Mouse (Mus musculus) liver, adult 2 months (tissue): ENCODE data around the gene Cog6. TPM values are rescaled to one million over a fixed set of nuclear protein-coding genes. Genes with fewer than 3 reads are reported as not detected.

Experiments
- DNase-seq: peaks from one replicate; pipeline ENCODE4 v3.0.0-alpha.2; 2011; ENCODE audit warnings: low read depth, low spot score; ENCODE audit errors: extremely low read depth
- H3K27ac ChIP-seq: fragments of 200-500 bp; replicated peaks from 2 replicates; pipeline ENCODE4 v1.5.1; 2012; ENCODE audit warnings: low read depth, mild to moderate bottlenecking, control low read depth, inconsistent platforms, low read length; ENCODE audit not compliant: insufficient read depth
- H3K27me3 ChIP-seq: fragments of 200-500 bp; 2 replicates; pipeline ENCODE4 v1.6.1; 2012; ENCODE audit warnings: mild to moderate bottlenecking, moderate library complexity, low read length, inconsistent platforms; ENCODE audit not compliant: control insufficient read depth, insufficient read depth
- H3K36me3 ChIP-seq: fragments of 200-500 bp; 2 replicates; pipeline ENCODE4 v1.6.1; 2012; ENCODE audit warnings: low read length, inconsistent platforms; ENCODE audit not compliant: control insufficient read depth, insufficient read depth
- H3K4me1 ChIP-seq: fragments of 200-500 bp; 2 replicates; pipeline ENCODE4 v1.6.1; 2011; ENCODE audit warnings: low read length; ENCODE audit not compliant: control insufficient read depth, insufficient read depth
- H3K4me3 ChIP-seq: fragments of 200-500 bp; 2 replicates; pipeline ENCODE4 v1.5.1; 2011; ENCODE audit warnings: low read depth, mild to moderate bottlenecking, control low read depth, low read length, moderate library complexity; ENCODE audit not compliant: insufficient read depth
- H3K79me2 ChIP-seq: fragments of 200-500 bp; 2 replicates; pipeline ENCODE4 v1.6.1; 2012; ENCODE audit warnings: inconsistent platforms, mild to moderate bottlenecking, low read length, moderate library complexity; ENCODE audit not compliant: control insufficient read depth, insufficient read depth
- H3K9ac ChIP-seq: fragments of 200-500 bp; 2 replicates; pipeline ENCODE4 v1.6.1; 2012; ENCODE audit warnings: low read depth, mild to moderate bottlenecking, control low read depth, inconsistent platforms, low read length
- CTCF ChIP-seq: fragments of 200-500 bp; IDR thresholded peaks from 2 replicates; pipeline ENCODE4 v1.5.1; 2011; ENCODE audit warnings: low read depth, low read length, control low read depth
- POLR2A ChIP-seq: fragments of 200-500 bp; IDR thresholded peaks from 2 replicates; pipeline ENCODE4 v1.6.1; 2011; ENCODE audit warnings: low read length, control low read depth; ENCODE audit not compliant: insufficient read depth; ENCODE audit errors: extremely low read depth
- WGBS: fragments of 180-500 bp; shearing (Covaris S2); methylation state at CpG from one replicate; pipeline ENCODE4 v1.1.7; 2018; 5-methylcytosine and 5-hydroxymethylcytosine counted together
- polyA plus RNA-seq: library from polyadenylated mRNA; depleted of rRNA; stranded (reverse); fragments of >200 nt; gene quantifications from 2 replicates; pipeline ENCODE4 v1.2.3, GENCODE M21; 2012
- total RNA-seq: library from RNA; depleted of rRNA; stranded (reverse); fragments of >200 nt; gene quantifications from 2 replicates; pipeline ENCODE4 v1.2.3, GENCODE M21; 2014

Cog6 gene
- total and polyA plus RNA-seq, 2 experiments: 12.0 to 20.0 TPM

DNA sequence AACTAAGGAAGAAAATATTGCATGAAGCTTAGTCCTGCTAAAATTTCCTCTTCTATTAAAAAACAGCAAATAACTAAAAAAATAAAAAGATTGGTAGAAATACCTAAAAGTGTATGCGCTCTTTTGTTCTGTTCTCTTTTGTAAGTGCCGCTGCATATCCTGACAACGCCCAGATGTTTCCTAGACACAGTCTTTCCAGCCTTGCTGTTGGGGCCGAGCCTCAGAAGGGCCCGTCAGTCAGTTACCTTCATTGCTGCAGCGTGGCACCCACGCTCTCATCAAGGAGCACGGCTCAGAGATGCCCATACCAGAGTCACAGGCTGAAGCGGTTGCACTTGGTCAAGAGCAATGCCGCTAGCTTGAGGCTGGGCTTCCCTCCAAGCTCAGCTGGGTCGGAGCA lies 60.8 kb downstream of the Cog6 start:
- WGBS: 85% methylated on average over 11 of the region's 11 CpGs
- TF ChIP-seq CTCF (no peak), POLR2A (no peak)

DNA sequence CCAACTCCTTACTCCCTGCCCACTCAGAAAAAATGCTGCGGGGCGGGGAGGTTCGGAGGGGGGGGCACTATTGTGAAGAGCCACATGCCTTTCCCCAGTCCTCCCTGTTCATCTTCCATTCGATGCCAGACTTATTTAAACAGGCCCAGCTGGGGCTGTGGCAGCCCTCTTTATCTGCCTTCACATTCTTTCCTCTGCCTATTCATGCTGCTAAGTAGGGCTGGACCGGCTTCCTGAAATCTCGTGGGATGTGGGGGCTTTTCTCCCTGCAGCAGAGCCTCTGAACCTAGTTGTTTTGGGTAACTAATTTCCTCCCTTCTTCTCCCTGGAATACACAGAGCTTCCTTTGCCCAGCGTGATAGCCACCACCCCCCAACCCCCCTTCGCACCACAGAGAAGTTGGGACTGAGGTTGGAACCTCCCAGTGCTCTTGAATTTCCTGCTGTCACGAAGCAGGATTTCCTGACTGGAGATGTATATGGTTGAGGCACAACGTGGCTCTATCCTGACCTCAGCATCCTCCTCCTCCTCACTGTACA lies 61.5 kb downstream of the Cog6 start:
- Histone ChIP-seq H3K36me3 (no peaks in the 10 kb centered on the region), H3K4me3 (no peak overlapping the region), H3K27ac (no peak overlapping the region), H3K79me2 (no peaks in the 10 kb centered on the region), H3K4me1 (peaks cover 2% of the 10 kb centered on the region; the same call in 1 of the 2 replicates), H3K9ac (no peak overlapping the region), H3K27me3 (no peaks in the 10 kb centered on the region)
- no peak for TF ChIP-seq CTCF
- no peak for TF ChIP-seq POLR2A
- WGBS: 34% methylated on average over 10 of the region's 10 CpGs
- no peak for DNase-seq

More for the DNA sequence above, 60.8 kb downstream of the Cog6 start:
- Histone ChIP-seq H3K36me3 (no peaks in the 10 kb centered on the region), H3K4me3 (no peak overlapping the region), H3K79me2 (no peaks in the 10 kb centered on the region), H3K27me3 (no peaks in the 10 kb centered on the region), H3K4me1 (peaks cover 2% of the 10 kb centered on the region; the same call in 1 of the 2 replicates), H3K9ac (no peak overlapping the region), H3K27ac (no peak overlapping the region)
- DNase-seq: no peak

DNA sequence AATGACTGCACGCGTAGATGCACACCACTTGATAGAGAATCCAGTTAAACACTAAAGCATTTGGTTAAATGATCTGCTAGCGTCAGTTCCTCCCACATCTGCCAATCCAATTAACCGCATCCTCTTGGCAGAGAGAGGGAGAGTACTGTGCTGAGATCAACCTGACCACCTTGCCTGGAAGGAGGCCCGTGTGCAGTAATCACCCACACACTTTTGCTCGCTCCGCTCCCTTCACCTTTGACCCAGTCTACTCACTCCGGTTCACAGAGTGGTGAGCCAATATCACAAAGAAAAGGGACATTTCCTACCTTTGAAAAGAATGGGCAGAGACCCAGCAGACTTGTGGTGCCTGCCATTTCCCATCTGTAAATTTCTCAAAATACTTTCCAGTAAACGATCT lies 62.4 kb downstream of the Cog6 start:
- no peaks in the 10 kb centered on the region for H3K79me2 ChIP-seq

DNA sequence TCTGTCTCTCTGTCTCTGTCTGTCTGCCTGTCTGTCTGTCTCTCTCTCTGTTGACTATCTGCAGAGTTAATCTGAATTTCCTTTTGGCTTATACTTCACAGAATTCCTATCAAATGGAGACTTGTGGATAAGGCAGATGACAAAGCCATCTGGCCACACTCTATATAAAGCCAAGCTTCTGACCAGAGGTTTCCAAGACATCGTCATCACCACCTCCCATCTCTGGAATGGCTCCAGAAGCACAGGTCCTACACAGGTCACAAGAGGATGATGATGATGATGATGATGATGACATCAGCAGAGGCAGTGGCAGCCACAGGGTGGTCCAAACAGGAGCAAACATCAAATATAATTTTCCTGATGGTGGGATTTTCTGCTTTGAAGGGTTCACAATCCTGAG lies 63.2 kb downstream of the Cog6 start:
- TF ChIP-seq CTCF (no peak), POLR2A (no peak)
- Histone ChIP-seq H3K27ac (no peak overlapping the region), H3K36me3 (no peaks in the 10 kb centered on the region), H3K4me1 (peaks cover 2% of the 10 kb centered on the region; the same call in 1 of the 2 replicates), H3K4me3 (no peak overlapping the region), H3K79me2 (no peaks in the 10 kb centered on the region), H3K27me3 (no peaks in the 10 kb centered on the region), H3K9ac (no peak overlapping the region)
- WGBS: 91% methylated on average over 1 of the region's 1 CpGs
- DNase-seq: no peak

More for the DNA sequence above, 62.4 kb downstream of the Cog6 start:
- TF ChIP-seq POLR2A (no peak), CTCF (no peak)
- Histone ChIP-seq H3K4me3 (no peak overlapping the region), H3K4me1 (peaks cover 2% of the 10 kb centered on the region; the same call in 1 of the 2 replicates), H3K27me3 (no peaks in the 10 kb centered on the region), H3K9ac (no peak overlapping the region), H3K36me3 (no peaks in the 10 kb centered on the region), H3K27ac (no peak overlapping the region)
- 50% methylated on average over 9 of the region's 9 CpGs for WGBS
- no peak for DNase-seq

DNA sequence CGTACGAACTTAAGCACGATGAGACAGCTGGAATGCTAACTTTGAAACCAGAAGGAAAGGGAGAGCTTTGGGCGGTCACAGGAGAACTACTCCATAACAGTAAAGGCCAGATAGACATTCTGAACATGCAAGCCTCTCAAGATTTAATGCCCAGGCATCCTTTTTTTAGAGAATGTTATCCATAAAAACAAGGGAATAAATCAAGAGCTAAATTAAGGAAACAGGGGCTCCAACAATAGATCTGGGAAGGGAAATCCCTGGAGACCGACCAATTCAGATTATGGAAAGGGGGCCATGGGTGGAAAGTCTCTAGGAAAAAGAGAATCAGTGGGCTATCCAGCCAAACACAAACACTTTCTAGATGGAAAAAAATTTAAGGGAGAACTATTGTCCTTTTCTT lies 68.2 kb downstream of the Cog6 start:
- DNase-seq: no peak
- 74% methylated on average over 5 of the region's 5 CpGs for WGBS
- H3K9ac ChIP-seq: no peak overlapping the region
- H3K27ac ChIP-seq: no peak overlapping the region
- no peaks in the 10 kb centered on the region for H3K36me3 ChIP-seq
- TF ChIP-seq POLR2A (no peak), CTCF (no peak)
- no peak overlapping the region for H3K4me3 ChIP-seq
- no peaks in the 10 kb centered on the region for H3K27me3 ChIP-seq
- H3K79me2 ChIP-seq: no peaks in the 10 kb centered on the region
- no peaks in the 10 kb centered on the region for H3K4me1 ChIP-seq

DNA sequence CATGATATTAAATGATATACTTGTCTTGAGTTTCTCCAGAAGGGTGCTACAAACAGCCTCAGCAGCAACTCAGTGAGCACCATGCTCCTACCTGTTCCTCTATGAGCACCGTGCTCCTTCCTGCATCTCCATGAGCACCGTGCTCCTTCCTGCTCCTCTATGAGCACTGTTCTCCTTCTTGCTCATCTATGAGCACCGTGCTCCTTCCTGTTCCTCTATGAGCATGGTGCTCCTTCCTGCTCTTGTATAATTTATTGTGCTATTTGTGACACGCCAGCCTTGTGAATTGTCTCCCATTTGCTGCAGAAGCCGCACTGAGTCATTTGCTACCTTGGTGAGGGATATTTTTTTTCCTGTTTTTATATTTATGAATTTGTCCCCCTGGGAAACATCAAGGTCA lies 69.6 kb downstream of the Cog6 start:
- Histone ChIP-seq H3K27me3 (no peaks in the 10 kb centered on the region), H3K9ac (no peak overlapping the region), H3K79me2 (no peaks in the 10 kb centered on the region), H3K36me3 (no peaks in the 10 kb centered on the region), H3K27ac (no peak overlapping the region), H3K4me1 (no peaks in the 10 kb centered on the region), H3K4me3 (no peak overlapping the region)
- no peak for DNase-seq
- no peak for TF ChIP-seq CTCF
- 94% methylated on average over 5 of the region's 5 CpGs for WGBS
